Mouse (Mus musculus) embryonic fibroblast, embryonic 13.5 days (primary cell): ENCODE data around the gene Zfp869.

Experiments
- CTCF ChIP-seq: IDR thresholded peaks from 2 replicates; pipeline ENCODE4 v1.5.1; 2011; ENCODE audit warnings: mild to moderate bottlenecking, control low read depth, low read length, moderate library complexity, borderline replicate concordance; ENCODE audit not compliant: insufficient read depth
- POLR2A ChIP-seq: IDR thresholded peaks from 2 replicates; pipeline ENCODE4 v1.6.1; 2011; ENCODE audit warnings: low read depth, mild to moderate bottlenecking, control low read depth, low read length, moderate library complexity

DNA sequence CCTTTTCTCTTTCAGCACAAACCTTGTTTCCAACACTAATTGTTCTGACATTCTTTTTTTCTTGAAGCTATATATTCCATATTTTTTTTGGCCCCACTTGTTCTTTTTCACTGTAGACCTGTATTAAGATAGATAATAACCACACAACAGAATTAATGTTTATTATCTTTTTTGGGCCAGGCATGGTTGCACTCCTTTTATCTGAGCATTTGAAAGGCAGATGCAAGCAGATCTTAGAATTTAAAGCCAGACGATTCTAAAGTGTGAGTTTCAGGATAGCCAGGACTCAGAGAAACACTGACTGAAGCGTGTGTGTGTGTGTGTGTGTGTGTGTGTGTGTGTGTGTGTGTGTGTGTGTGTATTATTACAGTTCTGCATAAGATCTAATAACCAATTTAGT lies 41.9 kb upstream of the Zfp869 start:
- no peak for TF ChIP-seq CTCF
- no peak for TF ChIP-seq POLR2A
